Mouse (Mus musculus) neutrophil, adult 65 days (primary cell): ENCODE data around the gene Zfp989. TPM values are rescaled to one million over a fixed set of nuclear protein-coding genes. Genes with fewer than 3 reads are reported as not detected.

Experiments
- total RNA-seq: library from RNA; stranded (reverse); gene quantifications from 2 replicates; pipeline ENCODE4 v1.2.4, GENCODE M21; 2023

Gene Zfp989
- not detected in 2 replicates for total RNA-seq

GRCm38 (mm10) chr4:146971757-146972156, at the start of gene Zfp989:
TSS of gene Zfp989 (plus strand) at chr4:146971976.

DNA sequence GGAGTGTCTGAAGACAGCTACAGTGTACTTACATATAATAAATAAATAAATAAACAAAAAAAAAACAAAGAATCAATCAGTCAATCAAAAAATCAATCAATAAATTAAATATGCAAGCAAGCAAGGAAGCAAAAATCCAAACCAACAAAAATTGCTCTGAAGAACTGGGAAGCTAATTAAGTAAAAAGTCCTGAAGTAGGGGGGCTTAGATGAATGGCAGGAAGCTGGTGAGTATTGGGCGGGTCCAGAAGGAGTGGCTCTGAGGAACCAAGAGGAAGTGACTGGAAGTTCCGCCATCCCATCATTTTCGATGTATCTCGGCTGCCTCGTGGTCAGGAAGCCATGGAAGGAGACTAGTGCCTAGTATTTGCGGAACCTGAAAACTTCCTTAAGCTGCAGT, 49.8 kb downstream of the Zfp989 start, which contains the start of gene Rex2:
Rex2 (plus strand) TSS at position 301 of the 400 bp plus-strand sequence.

Other genes starting within 250 kb of the Zfp989 start
- gene Gm21411, start 62.4 kb upstream of the Zfp989 start, total RNA-seq: not detected in 2 replicates
- gene Rex2, start 49.9 kb downstream of the Zfp989 start, total RNA-seq: 0.14 and 0.25 TPM in 2 replicates
- gene Zfp991, start 160.1 kb downstream of the Zfp989 start, total RNA-seq: 7.4 and 7.6 TPM in 2 replicates